In the genomic region with DNA sequence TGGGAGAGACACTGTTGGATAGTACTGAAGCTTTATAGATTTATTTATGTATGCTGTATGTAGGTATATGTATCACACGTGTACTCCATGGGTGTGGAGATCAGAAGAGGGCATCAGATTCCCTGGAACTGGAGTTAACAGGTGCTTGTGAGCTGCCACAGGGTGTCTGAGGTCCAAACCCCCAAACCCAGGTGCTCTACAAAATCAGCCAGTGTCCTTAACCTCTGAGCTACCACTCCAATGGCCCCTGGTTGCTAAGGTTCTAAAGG, we compare ENCODE assay signal across 8 mouse cellular contexts. TPM values are rescaled to one million over a fixed set of nuclear protein-coding genes. Genes with fewer than 3 reads are reported as not detected.
DNase-seq lines count a peak whose midpoint lies in the region; ATAC-seq and TF ChIP-seq lines count a peak whose summit lies in the region.

No protein-coding gene starts in this region.

- no peaks in the 10 kb centered on the region for H3K27me3 ChIP-seq in cerebellum, adult 2 months (ENCODE audit: control insufficient read depth, insufficient read depth, low read length)
- no peaks in the 10 kb centered on the region for H3K27me3 ChIP-seq in lung, embryonic 16.5 days (ENCODE audit: control insufficient read depth, insufficient read depth, low read depth, low read length)
- no peaks in the 10 kb centered on the region for H3K27me3 ChIP-seq in liver, embryonic 12.5 days (replicated peaks)
- H3K27me3 ChIP-seq in stomach, embryonic 15.5 days (replicated peaks), result no peaks in the 10 kb centered on the region

- DNase-seq in cerebellum, adult 2 months, result no peak
- no peak for DNase-seq in cerebellum, postnatal 4 days (ENCODE audit: low spot score in 2 of 2)
- no peak for DNase-seq in lung, postnatal 14 days
- DNase-seq in gastrocnemius, postnatal 36 days, result no peak
- no peak for DNase-seq in gastrocnemius, adult 18-20 months (ENCODE audit: low spot score)

- peak overlapping the region; percentile 64 for H3K4me2 ChIP-seq in lung, embryonic 16.5 days (ENCODE audit: low read depth, low read length)
- H3K4me2 ChIP-seq in liver, embryonic 12.5 days, result peak overlapping the region; percentile 59
- peak overlapping the region; percentile 49 for H3K4me2 ChIP-seq in stomach, embryonic 15.5 days

- no peak for TF ChIP-seq POLR2A in cerebellum, adult 2 months (IDR thresholded peaks at IDR 0.05; ENCODE audit: borderline replicate concordance, insufficient read depth, low read length)

- H3K9ac ChIP-seq in lung, embryonic 16.5 days (ENCODE audit: low read length), result peak overlapping the region; percentile 77
- H3K9ac ChIP-seq in liver, embryonic 12.5 days, result no peak overlapping the region; the same call in 1 of the 2 replicates
- no peak overlapping the region for H3K9ac ChIP-seq in stomach, embryonic 15.5 days

- TF ChIP-seq CTCF in cerebellum, adult 2 months (IDR thresholded peaks at IDR 0.05; ENCODE audit: borderline replicate concordance, insufficient read depth, low read depth, low read length), result no peak

- H3K27ac ChIP-seq in cerebellum, adult 2 months (ENCODE audit: insufficient read depth, low read length), result no peak overlapping the region
- peak overlapping the region; percentile 96 for H3K27ac ChIP-seq in lung, embryonic 16.5 days (ENCODE audit: low read length)
- no peak overlapping the region; the same call in 1 of the 2 replicates for H3K27ac ChIP-seq in liver, embryonic 12.5 days
- peak overlapping the region; percentile 92 for H3K27ac ChIP-seq in stomach, embryonic 15.5 days

- no peaks in the 10 kb centered on the region; the same call in 1 of the 2 replicates for H3K9me3 ChIP-seq in lung, embryonic 16.5 days (ENCODE audit: control insufficient read depth, low read length)
- H3K9me3 ChIP-seq in liver, embryonic 12.5 days (replicated peaks), result no peaks in the 10 kb centered on the region
- H3K9me3 ChIP-seq in stomach, embryonic 15.5 days, result no peaks in the 10 kb centered on the region

- no peak for ATAC-seq in lung, embryonic 16.5 days (ENCODE audit: low read depth)
- ATAC-seq in liver, embryonic 12.5 days, result no peak
- ATAC-seq in stomach, embryonic 15.5 days (ENCODE audit: insufficient read depth, low FRiP score, low read depth), result no peak

- intact Hi-C loops in gastrocnemius, postnatal 36 days (cut with DNase I), result no loop called here

- WGBS in cerebellum, adult 2 months, result 3% methylated on average over 1 of the region's 1 CpGs
- 0% methylated on average over 1 of the region's 1 CpGs for WGBS in lung, embryonic 16.5 days
- 4% methylated on average over 1 of the region's 1 CpGs for WGBS in liver, embryonic 12.5 days (ENCODE audit: insufficient replicate concordance)
- WGBS in stomach, embryonic 15.5 days, result 3% methylated on average over 1 of the region's 1 CpGs

- no peaks in the 10 kb centered on the region for H3K4me1 ChIP-seq in cerebellum, adult 2 months (ENCODE audit: control insufficient read depth, insufficient read depth, low read length)
- H3K4me1 ChIP-seq in lung, embryonic 16.5 days (replicated peaks; ENCODE audit: control insufficient read depth, insufficient read depth, low read length), result peaks cover 12% of the 10 kb centered on the region
- peaks cover 5% of the 10 kb centered on the region; the same call in 1 of the 2 replicates for H3K4me1 ChIP-seq in liver, embryonic 12.5 days
- H3K4me1 ChIP-seq in stomach, embryonic 15.5 days, result peaks cover 10% of the 10 kb centered on the region

- peak overlapping the region; percentile 52 for H3K4me3 ChIP-seq in cerebellum, adult 2 months (replicated peaks; ENCODE audit: insufficient read depth, low read depth, low read length)
- H3K4me3 ChIP-seq in lung, embryonic 16.5 days (ENCODE audit: low read length), result peak overlapping the region; percentile 61
- peak overlapping the region; percentile 53 for H3K4me3 ChIP-seq in liver, embryonic 12.5 days
- H3K4me3 ChIP-seq in stomach, embryonic 15.5 days (replicated peaks), result peak overlapping the region; percentile 55

- no peaks in the 10 kb centered on the region for H3K36me3 ChIP-seq in lung, embryonic 16.5 days (ENCODE audit: control insufficient read depth, insufficient read depth, low read length)
- H3K36me3 ChIP-seq in liver, embryonic 12.5 days, result no peaks in the 10 kb centered on the region
- no peaks in the 10 kb centered on the region for H3K36me3 ChIP-seq in stomach, embryonic 15.5 days

RNA-seq across cellular contexts. Expression of gene Gm815, which starts 39.7 kb away (rescaled TPM):
- not detected in 2 replicates for polyA plus RNA-seq in cerebellum, adult 2 months (2012; rRNA removed)
- 0.34 and 0.82 TPM in 2 replicates for polyA plus RNA-seq in lung, embryonic 16.5 days (2015; fragmentation: Nextera tagmentation; extraction: Ambion mirVana)
- polyA plus RNA-seq in liver, embryonic 12.5 days (2016; fragmentation: Nextera tagmentation; extraction: Ambion mirVana), result not detected in 2 replicates
- polyA plus RNA-seq in stomach, embryonic 15.5 days (2015; fragmentation: Nextera tagmentation; extraction: Ambion mirVana), result not detected in 2 replicates
- total RNA-seq in gastrocnemius, postnatal 36 days (2021), result not detected
- not detected for total RNA-seq in gastrocnemius, adult 18-20 months (2021)

Comparison
In these comparisons a context has a peak if more than half of its experiments do, and no peak if none do; other contexts are left out.
1. H3K27ac ChIP-seq: peak in lung, embryonic 16.5 days (single experiment) and stomach, embryonic 15.5 days (single experiment); none in cerebellum, adult 2 months (single experiment) and liver, embryonic 12.5 days (single experiment).
2. Peak in every context shown above with its lines, with median percentiles within 50 percentile points of each other: H3K4me3 ChIP-seq and H3K4me2 ChIP-seq.